Comparison of ENCODE assay signal across 32 mouse cellular contexts in genomic region chr1:34584736-34585135, GRCm38 (mm10). TPM values are rescaled to one million over a fixed set of nuclear protein-coding genes. Genes with fewer than 3 reads are reported as not detected.
A peak's percentile ranks its signal among the peaks of the same experiment; 100 is the strongest.
DNase-seq lines count a peak whose midpoint lies in the region; ATAC-seq and TF ChIP-seq lines count a peak whose summit lies in the region.
"Had no signal": no experiment of that assay in that cellular context is flagged by ENCODE, and none has a peak within 500 bp of the region (broad histone marks: within the 10 kb centered on the region; RNA-seq: fewer than 3 reads in every experiment).

No protein-coding gene starts in this region.

- H3K4me3 ChIP-seq in layer of hippocampus, adult 2 months, result no peak overlapping the region
- H3K4me3 ChIP-seq: embryonic facial prominence, embryonic 13.5 days; erythroblast, embryonic 14.5 days; forebrain, embryonic 12.5 days; heart, embryonic 15.5 days; limb, embryonic 10.5 days had no signal

- ATAC-seq in granulocyte monocyte progenitor cell, adult 5-6 weeks (replicated peaks; ENCODE audit: poor library complexity, severe bottlenecking), result no peak
- ATAC-seq: Patski had no signal

- no peak for DNase-seq in layer of hippocampus, adult 2 months (ENCODE audit: low spot score in 2 of 2)
- DNase-seq in layer of hippocampus, adult 8-10 months (ENCODE audit: low spot score in 2 of 2), result no peak
- DNase-seq in brain, embryonic 14.5 days (ENCODE audit: low read depth), result peak; percentile 27
- peak; percentile 49 to 55 for DNase-seq in cerebellum, adult 18-20 months
- DNase-seq in cerebellum, postnatal 14 days, result peak; percentile 70 to 75
- DNase-seq in urinary bladder, postnatal 10 days (ENCODE audit: low spot score), result no peak
- DNase-seq: adrenal gland, adult 2 months; B cell, adult 2 months; gastrocnemius, postnatal 36 days; heart, postnatal 36 days; kidney, adult 2 months; kidney, postnatal 10 days; thymus, postnatal 25 days had no signal

- H3K27ac ChIP-seq in layer of hippocampus, adult 2 months, result peak overlapping the region; percentile 84
- H3K27ac ChIP-seq: embryonic facial prominence, embryonic 13.5 days; forebrain, embryonic 12.5 days; heart, embryonic 15.5 days; hindbrain, embryonic 14.5 days; limb, embryonic 10.5 days; macrophage had no signal

- TF ChIP-seq POLR2A in brain, embryonic 14.5 days (IDR thresholded peaks at IDR 0.05; ENCODE audit: borderline replicate concordance, extremely low read depth, insufficient read depth, insufficient read length, poor library complexity, severe bottlenecking), result no peak

- TF ChIP-seq CTCF in layer of hippocampus, adult 2 months (conservative IDR thresholded peaks at IDR 0.05), result no peak
- TF ChIP-seq CTCF in brain, embryonic 14.5 days (IDR thresholded peaks at IDR 0.05; ENCODE audit: borderline replicate concordance, extremely low read depth, insufficient read depth, insufficient read length), result no peak

RNA-seq across cellular contexts. Expression of gene Amer3, which starts 5.3 kb away (rescaled TPM):
- total RNA-seq in layer of hippocampus, adult 2 months (2021), result 10 to 100 TPM; 41.0 to 43.8 TPM
- 10 to 100 TPM; 33.5 to 37.0 (median 34.7) TPM for total RNA-seq in layer of hippocampus, adult 8-10 months (2022)
- polyA plus RNA-seq in brain, embryonic 14.5 days (2012; rRNA removed), result 19.4 and 30.0 TPM in 2 replicates
- not detected in 2 replicates for total RNA-seq in granulocyte monocyte progenitor cell, adult 5-6 weeks (2014; fragmentation: Nextera tagmentation)
- not detected in 2 replicates for total RNA-seq in granulocyte monocyte progenitor cell, adult 5-6 weeks (2017)
- total RNA-seq: gastrocnemius, postnatal 36 days; heart, postnatal 36 days; liver, adult 2 months had no signal
- polyA plus RNA-seq: erythroblast, embryonic 14.5 days; G1E; limb, embryonic 10.5 days; liver, adult 2 months; macrophage; Patski had no signal

RNA-seq across cellular contexts. Expression of gene Prss40, which starts 24.0 kb away (rescaled TPM):
- total RNA-seq in layer of hippocampus, adult 2 months (2021), result not detected
- total RNA-seq in layer of hippocampus, adult 8-10 months (2022), result not detected
- polyA plus RNA-seq in brain, embryonic 14.5 days (2012; rRNA removed), result not detected in 2 replicates
- total RNA-seq in granulocyte monocyte progenitor cell, adult 5-6 weeks (2014; fragmentation: Nextera tagmentation), result not detected in 2 replicates
- not detected in 2 replicates for total RNA-seq in granulocyte monocyte progenitor cell, adult 5-6 weeks (2017)
- total RNA-seq: adrenal gland, adult 2 months; adrenal gland, postnatal 4 days; CH12.LX; gastrocnemius, postnatal 36 days; heart, postnatal 36 days; left cerebral cortex, adult 8-10 months; liver, adult 2 months had no signal
- polyA plus RNA-seq: adrenal gland, adult 2 months; erythroblast, embryonic 14.5 days; forebrain, embryonic 12.5 days; G1E; heart, embryonic 15.5 days; hindbrain, embryonic 14.5 days; intestine, embryonic 14.5 days; kidney, adult 2 months; limb, embryonic 10.5 days; liver, adult 2 months; liver, embryonic 16.5 days; lung, embryonic 16.5 days; macrophage; neural tube, embryonic 14.5 days; Patski; stomach, embryonic 14.5 days had no signal

RNA-seq across cellular contexts. Expression of gene Cfc1, which starts 49.3 kb away (rescaled TPM):
- total RNA-seq in layer of hippocampus, adult 2 months (2021), result under 1 TPM in 1 of 2 experiments, not detected in 1; 0.36 TPM
- total RNA-seq in layer of hippocampus, adult 8-10 months (2022), result not detected
- polyA plus RNA-seq in brain, embryonic 14.5 days (2012; rRNA removed), result 0.08 and 0.09 TPM in 2 replicates
- total RNA-seq in granulocyte monocyte progenitor cell, adult 5-6 weeks (2014; fragmentation: Nextera tagmentation), result not detected in 2 replicates
- not detected in 2 replicates for total RNA-seq in granulocyte monocyte progenitor cell, adult 5-6 weeks (2017)
- total RNA-seq: adrenal gland, adult 2 months; adrenal gland, postnatal 4 days; CH12.LX; gastrocnemius, postnatal 36 days; heart, postnatal 36 days; left cerebral cortex, adult 8-10 months; liver, adult 2 months had no signal
- polyA plus RNA-seq: adrenal gland, adult 2 months; erythroblast, embryonic 14.5 days; forebrain, embryonic 12.5 days; G1E; heart, embryonic 15.5 days; kidney, adult 2 months; limb, embryonic 10.5 days; liver, adult 2 months; liver, embryonic 16.5 days; lung, embryonic 16.5 days; macrophage; neural tube, embryonic 14.5 days; Patski had no signal

Comparison
In these comparisons a context has a peak if more than half of its experiments do, and no peak if none do; other contexts are left out.
1. DNase-seq: peak in brain, embryonic 14.5 days (single experiment), cerebellum, adult 18-20 months (2 of 2) and cerebellum, postnatal 14 days (2 of 2); none in layer of hippocampus, adult 2 months (0 of 2), layer of hippocampus, adult 8-10 months (0 of 2) and urinary bladder, postnatal 10 days (single experiment).
2. RNA of gene Amer3, which starts 5.3 kb away (total RNA-seq): 41.0 to 43.8 TPM in layer of hippocampus, adult 2 months and 33.5 to 37.0 TPM in layer of hippocampus, adult 8-10 months; not detected in granulocyte monocyte progenitor cell, adult 5-6 weeks; every median in the first group is over 10 times any median in the second.